Mouse (Mus musculus) myocyte (in vitro differentiated cells): Measurements from ENCODE around the gene Decr2. TPM values are rescaled to one million over a fixed set of nuclear protein-coding genes. Genes with fewer than 3 reads are reported as not detected.

ENCODE experiments used
- H3K27me3 ChIP-seq: one replicate; pipeline ENCODE4 v1.6.1; 2011; ENCODE audit not compliant: control insufficient read depth, insufficient read depth, insufficient read length
- H3K36me3 ChIP-seq: one replicate; pipeline ENCODE4 v1.6.1; 2011; ENCODE audit not compliant: control insufficient read depth, insufficient read depth
- H3K4me2 ChIP-seq: one replicate; pipeline ENCODE4 v1.6.1; 2011; ENCODE audit warnings: low read depth, control low read depth
- H3K4me3 ChIP-seq: one replicate; pipeline ENCODE4 v1.5.1; 2011; ENCODE audit warnings: mild to moderate bottlenecking, control low read depth, moderate library complexity
- H3K79me2 ChIP-seq: one replicate; pipeline ENCODE4 v1.6.1; 2011; ENCODE audit not compliant: control insufficient read depth, insufficient read depth
- H3ac ChIP-seq: one replicate; pipeline ENCODE4 v1.6.1; 2011; ENCODE audit not compliant: control insufficient read depth, insufficient read length
- CEBPB ChIP-seq: IDR thresholded peaks from 2 replicates; pipeline ENCODE4 v1.6.1; 2011; ENCODE audit warnings: mild to moderate bottlenecking, moderate library complexity; ENCODE audit not compliant: poor library complexity, insufficient read depth, severe bottlenecking
- E2F4 ChIP-seq: IDR thresholded peaks from one replicate; pipeline ENCODE4 v1.6.1; 2011; ENCODE audit warnings: mild to moderate bottlenecking, control low read depth, moderate library complexity; ENCODE audit not compliant: insufficient read depth
- MAX ChIP-seq: IDR thresholded peaks from one replicate; pipeline ENCODE4 v1.6.1; 2011; ENCODE audit warnings: low read depth, mild to moderate bottlenecking, control low read depth
- MYOD1 ChIP-seq, 3 experiments: IDR thresholded peaks; one replicate each; pipeline ENCODE4 v1.6.1; 2011; ENCODE audit warnings: control low read depth in 2 of 3, low read depth in 2 of 3, mild to moderate bottlenecking in 2 of 3, moderate library complexity in 1 of 3; ENCODE audit not compliant: insufficient read length in 2 of 3, control insufficient read depth in 1 of 3
- MYOG ChIP-seq, 3 experiments: IDR thresholded peaks; one replicate each; pipeline ENCODE4 v1.6.1; 2011; ENCODE audit warnings: control low read depth in 2 of 3, low read depth in 2 of 3, mild to moderate bottlenecking in 2 of 3; ENCODE audit not compliant: insufficient read length in 2 of 3, control insufficient read depth in 1 of 3, insufficient read depth in 1 of 3
- POLR2A ChIP-seq: IDR thresholded peaks from one replicate; pipeline ENCODE4 v1.6.1; 2011; ENCODE audit warnings: low read depth, mild to moderate bottlenecking, control low read depth, moderate library complexity; ENCODE audit not compliant: insufficient read length
- POLR2AphosphoS2 ChIP-seq: IDR thresholded peaks from one replicate; pipeline ENCODE4 v1.6.1; 2011; ENCODE audit warnings: low read depth, control low read depth; ENCODE audit not compliant: insufficient read length
- REST ChIP-seq: IDR thresholded peaks from one replicate; pipeline ENCODE4 v1.6.1; 2011; ENCODE audit warnings: mild to moderate bottlenecking, control low read depth, moderate library complexity; ENCODE audit not compliant: insufficient read depth, insufficient read length
- SRF ChIP-seq: IDR thresholded peaks from one replicate; pipeline ENCODE4 v1.6.1; 2011; ENCODE audit warnings: low read depth; ENCODE audit not compliant: control insufficient read depth, insufficient read length
- TCF12 ChIP-seq: IDR thresholded peaks from one replicate; pipeline ENCODE4 v1.6.1; 2011; ENCODE audit warnings: mild to moderate bottlenecking, control low read depth; ENCODE audit not compliant: poor library complexity, insufficient read depth, severe bottlenecking
- TCF3 ChIP-seq: IDR thresholded peaks from one replicate; pipeline ENCODE4 v1.6.1; 2011; ENCODE audit warnings: low read depth, control low read depth; ENCODE audit not compliant: insufficient read length
- USF1 ChIP-seq: IDR thresholded peaks from one replicate; pipeline ENCODE4 v1.6.1; 2011; ENCODE audit warnings: low read depth, mild to moderate bottlenecking, control low read depth, moderate library complexity
- polyA plus RNA-seq: library from polyadenylated mRNA; unstranded; fragments of >200 nt; fragmentation: generic; extraction: Trizol; gene quantifications from one replicate; pipeline ENCODE4 v1.2.1, GENCODE M21; 2012; ENCODE audit warnings: missing spikeins

Decr2 gene
- polyA plus RNA-seq, 1 experiment, result 8.3 TPM

GRCm38 (mm10) chr17:26123267-26123684, 33.1 kb upstream of the Decr2 start, which contains the start of gene Mrpl28:
Mrpl28 (plus strand) TSS chr17:26123500.
- Histone ChIP-seq H3K36me3 (peaks cover 1% of the 10 kb centered on the region), H3K4me2 (peak within 1 kb of the TSS; percentile 99), H3K27me3 (peaks cover 14% of the 10 kb centered on the region), H3ac (peak within 1 kb of the TSS; percentile 61), H3K79me2 (peaks cover 15% of the 10 kb centered on the region), H3K4me3 (peak within 1 kb of the TSS; percentile 89)
- TF ChIP-seq E2F4, result peak; percentile 5
- peak; percentile 99 for TF ChIP-seq POLR2A
- TF ChIP-seq POLR2AphosphoS2, result peak; percentile 99
- no peak for TF ChIP-seq TCF3
- no peak for TF ChIP-seq MYOG (IDR thresholded peaks at IDR 0.05; ENCODE audit: control insufficient read depth in 1 of 3, insufficient read depth in 1 of 3, insufficient read length in 2 of 3, low read depth in 2 of 3)
- no peak for TF ChIP-seq REST
- TF ChIP-seq SRF, result no peak
- TF ChIP-seq MAX, result no peak
- no peak for TF ChIP-seq USF1
- no peak for TF ChIP-seq TCF12
- TF ChIP-seq MYOD1 (IDR thresholded peaks at IDR 0.05; ENCODE audit: control insufficient read depth in 1 of 3, insufficient read length in 2 of 3, low read depth in 2 of 3), result peak in 1 of 3 experiments; percentile 23

- Histone ChIP-seq H3K4me3 (peak overlapping the region; percentile 89), H3K79me2 (peaks cover 15% of the 10 kb centered on the region), H3K27me3 (peaks cover 15% of the 10 kb centered on the region), H3K4me2 (peak overlapping the region; percentile 38), H3K36me3 (no peaks in the 10 kb centered on the region), H3ac (peak overlapping the region; percentile 61)
- TF ChIP-seq CEBPB (no peak), USF1 (no peak), E2F4 (no peak), MYOG (IDR thresholded peaks at IDR 0.05; ENCODE audit: control insufficient read depth in 1 of 3, insufficient read depth in 1 of 3, insufficient read length in 2 of 3, low read depth in 2 of 3) (no peak), TCF3 (no peak), TCF12 (no peak), MAX (no peak), POLR2A (no peak), SRF (no peak), REST (no peak), POLR2AphosphoS2 (no peak), MYOD1 (IDR thresholded peaks at IDR 0.05; ENCODE audit: control insufficient read depth in 1 of 3, insufficient read length in 2 of 3, low read depth in 2 of 3) (no peak)
Observed at GRCm38 (mm10) chr17:26122431-26123140, 32.4 kb upstream of the Decr2 start.

- Histone ChIP-seq H3ac (no peak overlapping the region), H3K79me2 (peaks cover 15% of the 10 kb centered on the region), H3K4me2 (peak overlapping the region; percentile 54), H3K36me3 (no peaks in the 10 kb centered on the region), H3K27me3 (peaks cover 36% of the 10 kb centered on the region), H3K4me3 (peak overlapping the region; percentile 2)
- no peak for TF ChIP-seq TCF12
- no peak for TF ChIP-seq POLR2AphosphoS2
- no peak for TF ChIP-seq SRF
- no peak for TF ChIP-seq E2F4
- peak; percentile 24 for TF ChIP-seq POLR2A
- TF ChIP-seq CEBPB, result no peak
- TF ChIP-seq REST, result no peak
- TF ChIP-seq MYOG (IDR thresholded peaks at IDR 0.05; ENCODE audit: control insufficient read depth in 1 of 3, insufficient read depth in 1 of 3, insufficient read length in 2 of 3, low read depth in 2 of 3), result peak in 1 of 3 experiments; percentile 19
- TF ChIP-seq MYOD1 (IDR thresholded peaks at IDR 0.05; ENCODE audit: control insufficient read depth in 1 of 3, insufficient read length in 2 of 3, low read depth in 2 of 3), result no peak
- peak; percentile 17 for TF ChIP-seq MAX
- no peak for TF ChIP-seq USF1
- TF ChIP-seq TCF3, result no peak
Observed at GRCm38 (mm10) chr17:26119766-26120710, 29.9 kb upstream of the Decr2 start.

GRCm38 (mm10) chr17:26116503-26117258, 26.5 kb upstream of the Decr2 start:
- H3K4me3 ChIP-seq, result no peak overlapping the region
- no peaks in the 10 kb centered on the region for H3K36me3 ChIP-seq
- no peaks in the 10 kb centered on the region for H3K79me2 ChIP-seq
- TF ChIP-seq SRF (no peak), POLR2AphosphoS2 (no peak), E2F4 (no peak), USF1 (no peak), CEBPB (no peak), TCF12 (no peak), MAX (no peak), REST (no peak), MYOD1 (IDR thresholded peaks at IDR 0.05; ENCODE audit: control insufficient read depth in 1 of 3, insufficient read length in 2 of 3, low read depth in 2 of 3) (no peak), TCF3 (no peak), MYOG (IDR thresholded peaks at IDR 0.05; ENCODE audit: control insufficient read depth in 1 of 3, insufficient read depth in 1 of 3, insufficient read length in 2 of 3, low read depth in 2 of 3) (no peak), POLR2A (no peak)
- no peak overlapping the region for H3K4me2 ChIP-seq
- no peak overlapping the region for H3ac ChIP-seq
- peaks cover 49% of the 10 kb centered on the region for H3K27me3 ChIP-seq
